Mouse (Mus musculus) frontal cortex, postnatal 14 days (tissue): ENCODE measurements around the gene Tgm2.

Experiments
- DNase-seq, 2 experiments: peaks; one replicate each; pipeline ENCODE4 v3.0.0; 2022; ENCODE audit warnings: low spot score in 2 of 2

Tgm2 gene

DNA sequence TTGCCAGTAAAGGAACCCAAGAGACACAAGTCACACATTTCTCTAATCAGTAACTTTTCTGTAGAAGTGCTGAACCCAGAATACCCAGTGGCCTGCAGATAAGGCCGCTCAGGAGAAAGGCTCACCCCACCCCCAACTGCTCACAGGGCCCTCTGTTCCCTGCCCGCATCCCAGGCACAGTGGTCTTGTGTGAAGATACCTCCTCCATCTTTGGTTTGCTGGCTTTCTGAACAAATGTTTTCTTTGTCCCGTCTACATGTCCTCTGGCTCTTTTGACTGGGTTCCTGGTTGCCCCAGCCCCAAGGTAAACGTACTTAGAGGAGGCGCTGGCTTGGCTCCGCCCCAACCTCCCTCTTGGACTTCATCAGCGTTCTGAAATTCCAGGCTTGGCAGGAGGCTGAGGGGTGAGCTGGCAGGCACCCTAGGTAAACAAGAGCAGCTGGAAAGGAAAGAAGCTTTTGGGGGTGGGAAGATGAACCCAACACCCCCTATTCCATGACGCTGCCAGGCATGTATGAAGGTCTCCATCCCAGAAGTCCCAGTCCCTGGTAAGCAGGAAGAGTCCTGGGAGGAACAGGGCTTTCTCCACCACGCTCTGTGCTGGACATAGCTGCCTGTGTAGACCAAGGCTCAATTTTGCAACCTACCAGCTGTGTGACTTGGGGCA lies 32.5 kb downstream of the Tgm2 start:
- DNase-seq = no peak

DNA sequence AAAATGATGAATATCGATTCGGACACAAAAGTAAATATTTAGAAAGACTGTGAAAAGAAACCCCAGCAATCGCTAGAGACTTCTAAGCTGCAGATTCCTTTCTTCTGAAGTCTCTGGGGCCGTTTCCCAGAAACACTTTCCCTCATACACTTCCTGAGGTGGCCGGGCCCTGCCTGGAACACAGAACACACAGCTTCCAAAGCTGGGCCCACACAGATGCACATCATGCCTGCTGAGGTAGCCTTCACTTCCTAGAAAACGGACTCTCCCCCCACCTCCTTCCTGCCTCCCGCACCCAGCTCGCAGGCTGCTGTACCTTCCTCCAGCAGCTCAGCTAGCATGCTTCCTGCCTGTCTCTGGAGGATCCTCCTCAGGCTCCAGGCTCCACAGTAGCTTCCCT lies 36.7 kb downstream of the Tgm2 start:
- DNase-seq = no peak

DNA sequence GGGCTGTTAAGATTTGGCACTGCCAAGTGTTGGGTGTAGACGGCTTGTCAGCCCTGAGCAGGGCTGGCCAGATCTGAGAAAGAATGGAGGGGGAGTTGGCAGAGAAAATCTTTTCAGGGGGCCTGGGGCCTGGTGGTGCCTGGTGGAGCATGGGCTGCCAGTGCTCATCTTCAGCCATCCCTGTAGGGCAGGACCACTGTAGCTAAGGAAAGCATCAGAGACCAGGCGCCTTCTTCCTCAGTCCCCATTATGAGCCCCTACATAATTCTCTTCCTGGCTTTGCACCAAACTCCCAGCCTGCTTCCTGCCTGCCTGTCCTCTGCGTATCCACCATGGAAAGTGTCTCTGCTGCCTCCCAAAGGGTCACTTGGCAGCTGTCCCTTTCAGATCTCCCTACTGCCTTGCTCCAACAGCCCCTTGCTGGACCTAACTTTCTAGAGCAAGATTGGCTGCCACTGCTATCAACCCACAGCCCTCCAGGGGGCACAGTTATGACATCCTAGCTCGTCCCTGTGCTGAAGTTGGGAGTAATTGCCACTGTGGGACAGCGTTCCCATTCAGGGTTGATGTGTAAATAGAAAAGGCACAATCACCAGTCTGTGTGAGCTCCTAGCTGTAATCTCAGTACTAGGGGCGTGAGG lies 39.2 kb downstream of the Tgm2 start:
- DNase-seq = peak in 1 of 2 experiments; percentile 26

- DNase-seq = no peak
Measured at GRCm38 (mm10) chr2:158105605-158106004, 40.6 kb downstream of the Tgm2 start.

GRCm38 (mm10) chr2:158104966-158105365 lies 41.3 kb downstream of the Tgm2 start:
- no peak for DNase-seq

GRCm38 (mm10) chr2:158101768-158102167 lies 44.5 kb downstream of the Tgm2 start:
- peak; percentile 22 to 44 for DNase-seq

GRCm38 (mm10) chr2:158099537-158099936 lies 46.7 kb downstream of the Tgm2 start:
- no peak for DNase-seq

DNA sequence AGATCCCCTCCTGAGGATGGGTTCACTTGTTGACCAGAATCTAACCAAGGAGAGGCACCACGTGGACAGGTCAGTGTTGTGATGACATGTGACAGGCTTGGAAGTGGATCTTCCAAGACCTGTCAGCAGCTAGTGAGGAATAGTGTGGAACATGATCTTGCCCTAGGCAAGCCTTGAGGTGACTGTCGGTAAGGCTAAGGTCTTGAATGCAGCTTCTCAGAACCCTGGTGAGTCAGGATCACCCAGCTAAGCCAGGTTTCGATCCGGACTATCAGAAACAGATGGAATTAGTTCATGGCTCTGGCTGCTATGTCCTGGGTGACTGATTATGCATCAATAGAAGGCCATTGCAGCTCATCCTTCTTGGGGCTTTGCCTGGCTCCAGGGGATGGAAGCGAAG lies 47.5 kb downstream of the Tgm2 start:
- DNase-seq = no peak

DNA sequence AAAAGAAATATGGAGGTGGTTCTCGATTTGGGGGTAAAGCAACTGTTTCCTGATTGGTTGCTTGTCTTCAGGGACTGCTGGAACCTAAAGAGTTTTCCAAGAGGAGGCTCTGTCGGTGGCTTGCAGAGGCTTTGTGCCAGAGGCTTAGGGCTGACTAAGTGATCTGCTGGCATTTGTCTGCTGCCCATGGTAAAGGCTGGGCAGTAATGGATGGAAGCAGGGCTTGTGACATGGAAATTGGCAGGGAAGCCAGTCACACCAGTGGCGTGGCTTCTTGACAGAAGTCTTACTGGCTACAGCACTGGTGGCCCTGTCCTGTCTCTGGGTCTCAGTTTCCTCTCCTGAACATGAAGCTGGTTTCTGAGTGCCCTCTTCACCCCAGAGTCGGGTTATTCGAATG lies 49.2 kb downstream of the Tgm2 start:
- no peak for DNase-seq

DNA sequence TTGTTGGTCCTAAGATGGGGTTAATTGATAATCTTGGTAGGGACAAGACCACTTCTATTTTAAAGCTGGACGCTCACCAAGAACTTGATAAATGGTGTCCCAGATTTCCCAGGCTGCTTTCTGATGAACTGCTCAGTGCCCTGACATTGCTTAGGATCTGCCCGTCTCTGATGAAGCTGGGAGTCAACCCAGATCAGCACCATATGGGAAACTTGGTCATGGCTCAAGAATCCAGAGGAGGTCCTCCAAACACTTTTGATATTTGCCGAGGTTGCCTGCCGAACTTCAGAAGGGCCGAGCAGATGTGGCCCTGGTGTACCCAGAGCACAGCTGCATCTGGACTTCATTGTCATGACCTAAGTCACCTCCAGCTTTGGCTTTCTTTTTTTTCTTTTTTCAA lies 51.4 kb downstream of the Tgm2 start:
- no peak for DNase-seq

GRCm38 (mm10) chr2:158094300-158094699 lies 51.9 kb downstream of the Tgm2 start:
- no peak for DNase-seq

DNA sequence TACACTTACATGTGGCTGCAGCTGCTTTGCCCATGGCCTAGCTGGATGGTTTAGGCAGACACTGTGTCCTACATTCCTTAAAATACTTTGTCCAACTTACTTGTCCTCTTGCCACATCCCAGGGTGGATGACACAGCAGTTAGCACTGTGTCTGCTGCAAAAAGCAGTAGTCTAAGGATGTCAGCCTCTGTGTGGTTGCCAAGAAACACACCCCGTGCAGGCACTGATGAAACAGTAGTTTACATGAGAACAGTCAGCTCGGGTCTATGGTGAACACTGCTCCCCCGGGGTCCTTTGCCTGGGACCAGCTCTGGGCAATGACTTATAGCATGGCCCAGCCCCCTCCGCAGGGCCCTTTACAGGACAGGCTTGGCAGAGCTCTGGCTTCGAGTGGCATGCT lies 52.9 kb downstream of the Tgm2 start:
- no peak for DNase-seq

- DNase-seq = no peak
Measured at GRCm38 (mm10) chr2:158090096-158090495, 56.1 kb downstream of the Tgm2 start.

DNA sequence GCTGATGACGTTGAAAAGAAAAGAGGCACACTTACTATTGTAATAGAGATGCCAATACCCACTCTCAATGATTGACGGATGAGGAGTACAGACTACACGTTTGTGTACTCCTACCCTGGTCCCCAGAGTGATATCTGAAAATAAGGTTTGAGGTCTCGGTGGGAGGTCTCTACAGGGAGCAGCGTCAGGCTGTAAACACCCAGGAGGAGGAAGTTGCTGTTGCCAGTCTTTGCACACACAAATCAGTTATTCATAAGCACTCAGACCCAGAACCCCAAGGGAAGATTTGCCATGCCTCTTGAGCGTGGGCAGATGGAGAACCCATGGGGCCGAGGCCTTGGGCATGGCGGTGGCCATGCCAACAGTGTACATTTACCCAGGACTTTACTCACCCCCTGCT lies 61.8 kb downstream of the Tgm2 start:
- no peak for DNase-seq

GRCm38 (mm10) chr2:158080622-158081241 lies 65.5 kb downstream of the Tgm2 start:
- DNase-seq = no peak

DNA sequence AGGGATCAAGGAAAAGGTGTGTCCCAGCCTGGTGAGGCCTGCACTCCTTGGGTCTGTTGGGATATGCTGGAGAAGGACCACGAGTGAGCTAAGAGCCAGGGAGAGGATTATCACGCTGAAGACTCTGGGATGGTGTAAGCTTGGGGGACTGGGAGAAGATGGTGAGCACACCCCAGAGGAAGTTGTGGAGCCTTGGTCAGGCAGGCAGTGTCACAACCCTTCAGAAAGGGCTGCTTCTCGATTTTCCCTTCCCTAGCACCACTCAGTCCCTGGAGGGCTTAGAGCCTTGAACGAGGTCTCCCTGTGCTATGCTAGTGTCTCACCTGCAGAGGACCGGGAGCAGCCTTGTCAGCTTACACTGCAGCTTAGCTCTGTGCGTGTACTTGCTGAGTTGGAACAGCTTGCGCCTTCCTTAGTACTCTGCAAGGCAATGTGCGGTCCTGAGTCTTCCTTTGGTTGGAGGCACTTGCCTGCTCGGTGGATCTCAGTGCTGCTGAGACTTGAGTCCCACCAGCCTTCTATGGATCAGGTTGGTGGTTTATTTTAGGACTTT lies 66.3 kb downstream of the Tgm2 start:
- peak in 1 of 2 experiments; percentile 18 for DNase-seq

GRCm38 (mm10) chr2:158078971-158079370 lies 67.3 kb downstream of the Tgm2 start:
- DNase-seq = no peak

- DNase-seq = no peak
Measured at GRCm38 (mm10) chr2:158077981-158078380, 68.3 kb downstream of the Tgm2 start.

GRCm38 (mm10) chr2:158076690-158077089 lies 69.5 kb downstream of the Tgm2 start:
- no peak for DNase-seq

DNA sequence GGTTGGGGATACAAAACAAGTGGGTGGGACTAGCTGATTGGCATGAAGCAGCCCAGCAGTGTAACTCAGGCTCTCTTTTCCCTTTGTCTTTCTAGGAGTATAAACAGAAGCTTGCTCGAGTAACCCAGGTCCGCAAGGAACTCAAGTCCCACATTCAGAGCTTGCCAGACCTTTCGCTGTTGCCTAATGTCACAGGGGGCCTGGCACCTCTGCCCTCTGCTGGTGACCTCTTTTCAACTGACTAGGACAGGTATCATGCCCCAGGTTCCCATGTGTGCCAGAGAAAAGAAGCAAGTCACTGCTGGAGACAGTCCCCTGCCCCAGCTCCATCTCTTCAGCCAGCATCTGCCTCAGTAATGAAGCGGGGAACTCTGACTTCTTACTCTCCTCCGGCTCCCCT lies 71.4 kb downstream of the Tgm2 start:
- no peak for DNase-seq

DNA sequence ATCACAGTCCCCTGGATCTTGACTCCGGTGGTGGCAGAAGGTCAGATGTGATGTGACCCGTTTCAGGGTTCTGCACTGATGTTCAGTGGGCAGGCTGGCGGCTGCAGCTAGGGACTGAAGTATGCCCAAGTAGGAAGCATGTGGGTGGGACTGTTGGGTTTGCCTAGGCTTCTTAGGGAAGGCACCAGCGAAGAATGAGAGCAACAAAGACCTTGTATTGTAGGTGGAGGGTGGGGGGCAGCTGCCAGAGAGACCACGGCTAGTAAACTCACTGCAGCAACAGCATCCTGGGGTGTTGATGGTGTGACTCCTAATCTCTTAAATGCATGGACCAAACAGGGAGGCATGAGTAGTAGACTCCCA lies 74.6 kb downstream of the Tgm2 start:
- no peak for DNase-seq

- no peak for DNase-seq
Measured at GRCm38 (mm10) chr2:158070885-158071632, 75.2 kb downstream of the Tgm2 start.
